Mouse (Mus musculus) hindbrain, postnatal 0 days (tissue): ENCODE measurements at regions not wholly inside any gene's neighbourhood (a gene's known extent, or its start where the extent isn't known, plus 50 kb on each side); places are given as distances from the start of the nearest gene placed in this dataset.
"Not testable (repeated sequence)": the region's sequence is repeated elsewhere in the genome, so short reads cannot be mapped to it uniquely, and the experiment has no call there.

ENCODE experiments used
- ATAC-seq: fragments of 200-750 bp; cut with Nextera tagmentation; 2 replicates; pipeline ENCODE4 v1.8.0; 2017; ENCODE audit warnings: mild to moderate bottlenecking, moderate TSS enrichment, moderate library complexity
- DNase-seq: peaks from one replicate; pipeline ENCODE4 v3.0.0-alpha.2; 2015; ENCODE audit warnings: low spot score
- H3K27ac ChIP-seq: fragments of 300-500 bp; sonication (generic); 2 replicates; pipeline ENCODE4 v1.5.1; 2014; ENCODE audit warnings: mild to moderate bottlenecking
- H3K27me3 ChIP-seq: fragments of 300-500 bp; sonication (generic); 2 replicates; pipeline ENCODE4 v1.6.1; 2014; ENCODE audit warnings: low read length, mixed read lengths; ENCODE audit not compliant: insufficient read depth
- H3K36me3 ChIP-seq: fragments of 300-500 bp; sonication (generic); 2 replicates; pipeline ENCODE4 v1.6.1; 2014; ENCODE audit warnings: low read length, mixed read lengths; ENCODE audit not compliant: insufficient read depth
- H3K4me1 ChIP-seq: fragments of 300-500 bp; sonication (generic); 2 replicates; pipeline ENCODE4 v1.6.1; 2014; ENCODE audit warnings: antibody characterized with exemption, low read length, mixed read lengths; ENCODE audit not compliant: insufficient read depth
- H3K4me2 ChIP-seq: fragments of 300-500 bp; sonication (generic); 2 replicates; pipeline ENCODE4 v1.6.1; 2014; ENCODE audit warnings: low read depth, mild to moderate bottlenecking, low read length, moderate library complexity, mixed read lengths
- H3K4me3 ChIP-seq: fragments of 300-500 bp; sonication (generic); 2 replicates; pipeline ENCODE4 v1.5.1; 2014; ENCODE audit warnings: low read length
- H3K9ac ChIP-seq: fragments of 300-500 bp; sonication (generic); replicated peaks from 2 replicates; pipeline ENCODE4 v1.6.1; 2014; ENCODE audit warnings: mild to moderate bottlenecking, low read length, moderate library complexity, mixed read lengths
- H3K9me3 ChIP-seq: fragments of 300-500 bp; sonication (generic); 2 replicates; pipeline ENCODE4 v1.6.1; 2016; ENCODE audit warnings: low read length, mixed read lengths
- CTCF ChIP-seq: IDR thresholded peaks from 2 replicates; pipeline ENCODE4 v1.5.1; 2016; ENCODE audit warnings: antibody characterized with exemption, control low read depth, low read depth
- WGBS: fragments of 180-500 bp; shearing (Covaris S2); extraction: QIAGEN DNeasy Blood & Tissue Kit; methylation state at CpG from one replicate; pipeline ENCODE4 v1.1.7; 2014; 5-methylcytosine and 5-hydroxymethylcytosine counted together

DNA sequence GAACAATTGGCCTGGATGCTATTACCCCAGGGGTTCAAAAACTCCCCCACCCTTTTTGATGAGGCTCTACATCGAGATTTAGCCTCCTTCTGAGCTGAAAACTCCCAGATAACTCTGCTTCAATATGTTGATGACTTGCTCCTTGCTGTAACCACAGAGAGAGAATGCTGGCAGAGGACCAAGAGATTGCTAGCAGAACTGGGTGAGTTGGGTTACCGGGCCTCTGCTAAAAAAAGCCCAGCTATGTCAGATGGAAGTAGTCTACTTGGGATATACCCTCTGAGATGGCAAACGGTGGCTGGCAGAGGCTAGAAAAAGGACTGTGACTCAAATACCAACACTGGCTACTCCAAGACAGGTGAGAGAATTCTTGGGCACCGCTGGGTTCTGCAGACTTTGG lies 63.9 kb upstream of the Gm906 start:
- not testable (repeated sequence) for ATAC-seq, H3K9ac ChIP-seq, H3K4me1 ChIP-seq, H3K4me3 ChIP-seq, H3K4me2 ChIP-seq, H3K9me3 ChIP-seq, H3K36me3 ChIP-seq, DNase-seq, H3K27me3 ChIP-seq, H3K27ac ChIP-seq
- WGBS = 50% methylated on average over 4 of the region's 4 CpGs

GRCm38 (mm10) chr13:50322512-50322911 lies 72.4 kb upstream of the Gm906 start:
- ATAC-seq (no peak), DNase-seq (no peak)
- Histone ChIP-seq H3K9ac (no peak overlapping the region), H3K4me3 (no peak overlapping the region), H3K36me3 (no peaks in the 10 kb centered on the region), H3K27me3 (no peaks in the 10 kb centered on the region), H3K4me2 (no peak overlapping the region), H3K4me1 (no peaks in the 10 kb centered on the region), H3K9me3 (no peaks in the 10 kb centered on the region), H3K27ac (no peak overlapping the region)
- no peak; the same call in 1 of the 2 replicates for TF ChIP-seq CTCF
- 67% methylated on average over 4 of the region's 4 CpGs for WGBS

DNA sequence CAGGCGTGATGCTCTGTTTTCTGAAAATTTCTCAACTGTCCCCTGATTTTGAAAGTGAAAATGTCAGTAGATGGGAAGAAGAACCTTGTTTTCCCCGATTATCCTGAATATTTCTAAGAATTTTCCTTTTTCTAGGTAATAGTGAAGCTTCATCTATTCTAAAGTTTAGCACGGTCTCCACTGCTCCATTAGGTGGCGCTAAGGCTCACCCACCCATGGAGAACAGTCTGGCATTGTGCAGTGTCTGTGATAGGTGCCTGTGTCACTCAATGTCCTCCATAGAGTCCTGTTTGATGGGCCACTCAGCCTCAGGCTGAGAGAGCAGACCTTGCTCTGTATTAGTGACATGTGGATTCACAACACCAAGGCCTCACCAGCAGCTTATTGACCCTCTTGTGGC lies 78.5 kb upstream of the Gm906 start:
- Histone ChIP-seq H3K27me3 (no peaks in the 10 kb centered on the region), H3K9me3 (no peaks in the 10 kb centered on the region), H3K4me2 (no peak overlapping the region), H3K27ac (no peak overlapping the region), H3K4me1 (no peaks in the 10 kb centered on the region), H3K9ac (no peak overlapping the region), H3K4me3 (no peak overlapping the region), H3K36me3 (no peaks in the 10 kb centered on the region)
- WGBS = 60% methylated on average over 4 of the region's 4 CpGs
- ATAC-seq = no peak
- no peak for DNase-seq
- 0 out of 2 replicates have a peak, but pooled peaks have one; percentile 12 for TF ChIP-seq CTCF

GRCm38 (mm10) chr13:50344121-50344520 lies 73.5 kb upstream of the Fbxw17 start:
- H3K4me1 ChIP-seq = no peaks in the 10 kb centered on the region
- H3K27ac ChIP-seq = no peak overlapping the region
- 93% methylated on average over 11 of the region's 11 CpGs for WGBS
- H3K36me3 ChIP-seq = no peaks in the 10 kb centered on the region
- ATAC-seq (no peak), DNase-seq (no peak)
- no peak overlapping the region for H3K4me2 ChIP-seq
- TF ChIP-seq CTCF = no peak
- H3K4me3 ChIP-seq = no peak overlapping the region
- no peaks in the 10 kb centered on the region; the same call in 1 of the 2 replicates for H3K9me3 ChIP-seq
- no peaks in the 10 kb centered on the region for H3K27me3 ChIP-seq
- H3K9ac ChIP-seq = no peak overlapping the region

- 83% methylated on average over 6 of the region's 6 CpGs for WGBS
Observed at GRCm38 (mm10) chr13:50351946-50352345, 65.7 kb upstream of the Fbxw17 start.

DNA sequence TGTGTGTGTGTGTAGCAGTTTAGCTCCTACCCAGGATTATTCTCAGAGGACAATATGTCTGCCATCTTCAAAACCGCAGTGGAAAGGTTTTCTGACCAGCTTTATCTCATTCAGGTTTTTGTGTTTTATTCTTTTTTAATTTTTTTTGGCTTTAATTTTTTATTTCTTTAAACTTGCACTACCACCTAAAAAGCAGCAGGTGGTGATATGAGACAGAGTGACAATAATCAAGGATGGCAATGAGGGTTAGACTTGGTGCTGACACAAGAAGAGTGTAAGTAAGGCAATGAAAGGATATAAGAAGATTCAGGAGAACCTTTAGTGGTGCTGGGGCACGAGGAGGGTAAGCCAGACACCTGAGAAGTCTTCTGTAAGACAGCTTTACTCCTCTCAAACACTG lies 62.4 kb upstream of the Fbxw17 start:
- H3K27ac ChIP-seq = no peak overlapping the region
- H3K27me3 ChIP-seq = no peaks in the 10 kb centered on the region
- no peaks in the 10 kb centered on the region for H3K9me3 ChIP-seq
- H3K4me1 ChIP-seq = no peaks in the 10 kb centered on the region
- H3K4me2 ChIP-seq = no peak overlapping the region
- no peak for ATAC-seq
- 77% methylated on average over 2 of the region's 2 CpGs for WGBS
- TF ChIP-seq CTCF = peak; percentile 48
- no peak overlapping the region for H3K9ac ChIP-seq
- DNase-seq = peak; percentile 6
- H3K4me3 ChIP-seq = no peak overlapping the region
- H3K36me3 ChIP-seq = no peaks in the 10 kb centered on the region

More at GRCm38 (mm10) chr13:50351946-50352345, 65.7 kb upstream of the Fbxw17 start:
- Histone ChIP-seq H3K27me3 (no peaks in the 10 kb centered on the region), H3K4me2 (no peak overlapping the region), H3K36me3 (no peaks in the 10 kb centered on the region), H3K9ac (no peak overlapping the region), H3K4me1 (no peaks in the 10 kb centered on the region), H3K9me3 (no peaks in the 10 kb centered on the region), H3K4me3 (no peak overlapping the region), H3K27ac (no peak overlapping the region)
- no peak for ATAC-seq
- DNase-seq = no peak
- TF ChIP-seq CTCF = no peak

- no peak for ATAC-seq
- Histone ChIP-seq H3K36me3 (no peaks in the 10 kb centered on the region), H3K9me3 (no peaks in the 10 kb centered on the region), H3K4me1 (no peaks in the 10 kb centered on the region), H3K27me3 (no peaks in the 10 kb centered on the region), H3K4me3 (no peak overlapping the region), H3K27ac (no peak overlapping the region), H3K4me2 (no peak overlapping the region), H3K9ac (no peak overlapping the region)
- no peak for DNase-seq
- 58% methylated on average over 2 of the region's 2 CpGs for WGBS
- TF ChIP-seq CTCF = no peak
Observed at GRCm38 (mm10) chr13:50359536-50359935, 58.1 kb upstream of the Fbxw17 start.
